Mouse (Mus musculus) c-Kit-positive CD71-positive TER-119-negative erythroid progenitor cells, embryonic 14.5 days (primary cell): ENCODE results near the gene Olfr693.
"Not testable (repeated sequence)": the region's sequence is repeated elsewhere in the genome, so short reads cannot be mapped to it uniquely, and the experiment has no call there.

ENCODE experiments used
- DNase-seq: peaks from one replicate; pipeline ENCODE4 v3.0.0-alpha.2; 2013; ENCODE audit warnings: low read depth

Olfr693 gene

DNA sequence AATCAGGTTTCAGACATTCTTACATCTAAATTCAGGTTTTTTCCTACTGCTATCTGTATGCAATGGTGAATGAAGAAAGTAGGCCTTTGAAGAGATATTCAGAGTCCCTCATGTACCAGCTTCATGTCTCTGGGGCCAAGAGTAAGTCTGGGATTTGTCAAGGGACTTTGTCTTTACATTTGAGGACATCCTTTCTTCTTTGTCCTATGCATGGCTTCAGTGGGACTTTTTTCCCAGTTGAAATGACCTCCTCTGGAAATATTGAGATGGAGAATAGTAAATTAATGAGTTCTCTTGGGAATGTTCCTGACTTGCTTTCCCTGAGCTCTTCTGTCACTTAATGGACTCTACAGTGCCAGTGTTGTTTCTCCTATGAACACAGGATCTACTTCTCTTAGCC is at the start of gene Olfr693:
Gene Olfr693, minus strand, starts transcription at position 101 of the 400 bp plus-strand sequence.
- no peak for DNase-seq

DNA sequence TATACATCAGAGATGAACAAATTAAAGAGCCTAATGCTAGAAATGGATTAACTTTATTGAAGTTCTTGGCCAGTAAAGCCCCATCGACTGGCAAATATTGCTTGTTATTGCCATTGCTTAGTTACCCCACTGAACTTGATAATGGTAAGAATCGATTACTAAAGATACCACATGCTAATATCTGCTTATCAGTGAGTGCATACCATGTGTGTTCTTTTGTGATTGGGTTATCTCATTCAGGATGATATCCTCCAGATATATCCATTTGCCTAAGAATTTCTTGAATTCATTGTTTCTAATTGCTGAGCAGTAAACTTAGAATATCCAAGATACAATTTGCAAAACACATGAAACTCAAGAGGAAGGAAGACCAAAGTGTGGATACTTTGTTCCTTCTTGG is 45.3 kb upstream of the Olfr693 start:
- DNase-seq = not testable (repeated sequence)

- DNase-seq = no peak
Measured at GRCm38 (mm10) chr7:106716296-106716695, 35.9 kb upstream of the Olfr693 start, which contains the start of gene Olfr695. Gene Olfr695 (minus strand): TSS chr7:106716396.

DNA sequence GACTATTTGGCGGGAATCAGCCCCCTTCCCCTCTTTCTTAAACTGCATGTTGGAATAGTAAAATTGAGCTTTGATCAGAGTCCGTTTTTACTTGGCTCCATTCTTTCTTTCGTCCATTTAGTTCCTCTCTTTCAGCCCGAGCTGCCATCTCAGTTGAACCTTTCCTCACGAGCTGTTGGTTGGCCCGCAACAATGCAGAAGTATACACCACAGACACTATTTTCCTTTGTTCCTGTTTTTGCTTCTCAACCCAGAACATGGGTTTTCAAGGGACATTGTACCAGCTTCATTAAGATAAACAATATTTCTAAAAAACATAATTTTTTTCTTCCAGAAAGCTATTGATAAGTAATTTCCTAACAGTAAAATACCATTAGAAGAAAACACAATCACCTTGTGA is 31.1 kb upstream of the Olfr693 start:
- DNase-seq = no peak

- not testable (repeated sequence) for DNase-seq
Measured at GRCm38 (mm10) chr7:106707705-106708104, 27.3 kb upstream of the Olfr693 start.

DNA sequence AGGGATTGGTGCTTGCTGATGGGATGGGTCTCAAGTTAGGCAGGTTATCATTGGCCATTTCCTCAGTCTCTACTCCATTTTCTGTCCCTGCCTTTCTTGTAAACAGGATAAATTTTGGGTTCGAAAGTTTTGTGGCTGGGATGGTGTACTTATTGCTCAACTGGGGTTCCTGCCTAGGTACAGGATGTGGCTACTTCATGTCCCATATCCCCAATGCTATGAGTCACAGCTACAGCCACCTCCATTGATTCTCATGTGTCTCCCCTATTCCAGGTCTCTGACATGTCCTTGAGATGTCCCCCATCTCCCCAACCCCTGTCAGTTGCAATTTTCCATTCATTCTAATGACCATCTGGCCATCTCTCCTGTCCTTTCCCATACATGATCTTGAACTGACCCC is 16.5 kb upstream of the Olfr693 start:
- no peak for DNase-seq

GRCm38 (mm10) chr7:106692976-106693375 is 12.6 kb upstream of the Olfr693 start:
- no peak for DNase-seq

- DNase-seq = no peak
Measured at GRCm38 (mm10) chr7:106691714-106692113, 11.3 kb upstream of the Olfr693 start, which contains the start of gene Olfr694. Gene Olfr694 (minus strand): TSS chr7:106691814.

DNA sequence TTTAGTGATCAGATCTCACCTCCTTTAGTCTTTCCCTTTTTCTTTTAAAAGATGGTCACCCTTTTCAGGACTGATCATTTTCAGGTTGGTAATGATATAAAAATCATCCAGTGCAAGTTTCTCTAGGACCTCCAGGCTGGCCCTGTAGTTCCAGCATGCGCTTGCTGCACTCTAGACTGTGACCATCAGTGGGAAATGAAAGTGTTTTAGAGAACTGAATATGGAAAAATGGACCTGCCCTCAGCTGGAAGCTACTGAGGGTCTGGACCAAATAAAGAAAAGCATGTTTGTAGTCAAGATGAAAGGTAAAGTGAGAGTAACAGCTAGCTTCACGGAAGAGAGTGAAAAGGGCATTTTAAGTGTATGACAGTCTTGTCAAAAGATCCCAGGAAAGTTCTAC is 5.0 kb upstream of the Olfr693 start:
- DNase-seq = no peak

DNA sequence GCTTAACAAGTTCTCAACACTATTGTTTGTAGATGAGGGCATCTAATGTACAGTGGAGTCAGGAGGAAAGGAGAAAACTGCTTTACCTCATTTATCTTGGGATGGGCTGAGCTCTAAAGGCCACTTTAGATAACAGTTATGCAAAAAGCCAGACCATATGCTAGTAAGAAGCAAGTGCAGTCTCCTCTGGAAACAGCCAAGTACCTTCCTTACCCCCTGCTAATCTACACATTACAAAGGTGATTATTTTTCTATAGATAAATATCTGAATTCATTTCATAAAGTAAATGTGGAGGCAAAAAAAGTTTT is 28.1 kb downstream of the Olfr693 start:
- DNase-seq = no peak

DNA sequence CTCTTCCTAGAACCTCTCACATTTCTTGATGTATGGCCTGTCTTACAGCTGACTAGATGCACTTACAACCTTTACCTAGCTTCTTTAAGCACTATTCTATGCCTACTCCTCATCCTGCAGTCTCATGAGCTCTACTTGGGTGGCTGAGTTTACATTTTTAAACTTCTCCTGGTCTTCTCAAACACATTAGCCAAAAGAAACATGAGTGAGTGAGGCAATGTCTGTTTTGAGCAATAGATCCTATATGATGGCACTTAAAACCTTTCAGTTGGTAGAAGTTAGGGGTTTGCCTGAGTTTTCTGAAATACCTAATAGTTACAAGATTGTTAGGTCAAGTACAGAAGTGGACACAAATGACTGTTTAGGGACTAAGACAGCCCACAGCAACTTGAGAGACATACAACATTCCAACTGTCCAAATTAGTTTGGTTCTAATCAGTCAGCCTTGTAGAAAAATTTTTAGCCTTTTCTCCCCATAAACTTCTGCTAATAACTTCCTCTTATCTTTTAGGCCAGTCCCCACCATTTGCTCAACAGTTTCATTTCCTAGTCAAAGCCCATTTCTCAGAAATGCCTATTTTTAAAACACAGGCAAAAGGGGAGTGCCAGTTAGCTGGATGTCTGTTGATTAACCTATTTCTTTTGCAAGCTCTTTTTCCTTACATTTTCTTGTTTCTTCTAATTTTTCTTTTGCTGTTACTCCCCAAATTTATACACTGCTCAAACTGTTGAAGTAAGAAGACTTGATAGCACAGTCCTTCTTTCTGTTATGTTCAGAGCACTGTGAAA is 28.6 kb downstream of the Olfr693 start:
- peak; percentile 63 for DNase-seq

DNA sequence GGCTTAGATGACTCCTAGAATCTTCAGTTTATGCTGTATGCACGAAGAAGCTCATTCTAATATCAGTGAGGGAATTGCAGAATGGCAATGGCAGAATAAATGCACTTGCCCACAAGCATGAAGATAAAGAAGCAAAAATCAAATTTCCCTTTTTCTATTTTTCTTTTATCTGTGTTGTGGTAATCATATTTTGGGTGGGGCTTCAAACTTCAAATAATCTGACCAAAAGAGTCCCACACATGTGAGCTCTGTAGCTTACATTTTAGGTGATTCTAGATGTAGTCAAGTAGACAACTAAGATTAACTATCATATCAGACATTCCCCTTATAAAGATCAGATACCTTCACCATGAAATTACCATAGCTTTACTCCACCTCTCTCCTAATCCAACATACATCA is 30.6 kb downstream of the Olfr693 start:
- no peak for DNase-seq

GRCm38 (mm10) chr7:106645261-106645660 is 35.1 kb downstream of the Olfr693 start:
- no peak for DNase-seq

GRCm38 (mm10) chr7:106644222-106644870 is 36.0 kb downstream of the Olfr693 start:
- DNase-seq = no peak

DNA sequence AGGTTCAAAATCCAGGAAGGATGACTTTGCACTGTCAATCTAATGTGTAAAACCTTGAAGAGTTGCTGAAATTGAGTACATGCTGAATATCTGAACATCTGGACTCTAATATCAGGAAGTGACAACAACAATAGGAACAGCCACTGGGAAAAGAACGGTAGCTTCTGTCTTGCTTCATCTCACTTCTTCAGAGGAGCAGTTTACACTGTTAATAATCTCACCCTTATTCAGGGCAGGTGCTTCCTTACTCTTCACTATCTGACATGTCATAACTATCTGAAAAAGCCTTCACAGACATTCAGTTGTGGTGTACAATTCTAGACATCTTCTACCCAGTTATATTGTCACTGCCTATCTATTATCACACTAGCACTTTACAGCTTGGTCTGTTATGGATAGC is 39.5 kb downstream of the Olfr693 start:
- no peak for DNase-seq

DNA sequence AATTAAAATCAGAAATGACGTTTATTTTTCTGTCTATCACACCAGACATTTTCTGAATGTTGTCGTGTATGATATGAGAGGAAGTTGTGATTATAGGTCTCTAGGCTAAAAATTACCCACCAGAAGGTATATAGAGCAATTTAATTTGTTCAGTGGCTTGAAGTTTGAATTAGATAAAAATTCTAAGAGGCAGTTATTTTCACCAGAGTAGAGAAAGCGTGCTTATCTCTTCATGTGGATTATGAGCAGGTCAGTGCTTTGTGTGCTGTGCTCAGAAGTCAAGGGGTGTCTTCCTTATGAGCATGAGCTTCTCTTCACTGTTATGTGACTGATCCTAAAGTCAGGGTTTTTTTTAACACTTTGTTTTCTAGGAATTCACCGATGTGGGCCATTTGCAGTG is 44.8 kb downstream of the Olfr693 start:
- no peak for DNase-seq
